Mouse (Mus musculus) limb, embryonic 10.5 days (tissue): Measurements from ENCODE around the gene Med22. TPM values are rescaled to one million over a fixed set of nuclear protein-coding genes. Genes with fewer than 3 reads are reported as not detected.
A peak's percentile ranks its signal among the peaks of the same experiment; 100 is the strongest.

Experiments used
- DNase-seq: peaks from one replicate; pipeline ENCODE4 v3.0.0-alpha.2; 2017; ENCODE audit warnings: low spot score
- H3K27ac ChIP-seq: fragments of 300-500 bp; sonication (generic); 2 replicates; pipeline ENCODE4 v1.5.1; 2016; ENCODE audit warnings: mild to moderate bottlenecking
- H3K27me3 ChIP-seq: fragments of 300-500 bp; sonication (generic); 2 replicates; pipeline ENCODE4 v1.6.1; 2016; ENCODE audit warnings: low read depth, mild to moderate bottlenecking; ENCODE audit not compliant: poor library complexity, severe bottlenecking
- H3K36me3 ChIP-seq: fragments of 300-500 bp; sonication (generic); 2 replicates; pipeline ENCODE4 v1.6.1; 2016; ENCODE audit warnings: mild to moderate bottlenecking, moderate library complexity
- H3K4me1 ChIP-seq: fragments of 300-500 bp; sonication (generic); 2 replicates; pipeline ENCODE4 v1.6.1; 2016
- H3K4me3 ChIP-seq: fragments of 300-500 bp; sonication (generic); 2 replicates; pipeline ENCODE4 v1.5.1; 2016; ENCODE audit warnings: mild to moderate bottlenecking, moderate library complexity
- H3K9me3 ChIP-seq: fragments of 300-500 bp; sonication (generic); replicated peaks from 2 replicates; pipeline ENCODE4 v1.6.1; 2016; ENCODE audit warnings: mild to moderate bottlenecking
- WGBS: fragments of 180-500 bp; shearing (Covaris S2); methylation state at CpG from one replicate; pipeline ENCODE4 v1.1.7; 2016; 5-methylcytosine and 5-hydroxymethylcytosine counted together
- polyA plus RNA-seq: library from polyadenylated mRNA; unstranded; fragments of >200 nt; fragmentation: Nextera tagmentation; extraction: Ambion mirVana; gene quantifications from 2 replicates; pipeline ENCODE4 v1.2.1, GENCODE M21; 2016

Med22 gene
- 79.3 and 82.8 TPM in 2 replicates for polyA plus RNA-seq

GRCm38 (mm10) chr2:26910124-26910993 is at the start of gene Med22, which contains the start of gene Rpl7a:
Gene Med22, minus strand, starts transcription at chr2:26910677.
Gene Rpl7a, plus strand, starts transcription at chr2:26910764.
- Histone ChIP-seq H3K36me3 (peaks cover 74% of the 10 kb centered on the region), H3K27ac (peak within 1 kb of the TSS; percentile 98), H3K27me3 (no peaks in the 10 kb centered on the region), H3K4me1 (peaks cover 37% of the 10 kb centered on the region), H3K4me3 (peak within 1 kb of the TSS; percentile 93), H3K9me3 (no peaks in the 10 kb centered on the region)
- under 1% methylated on average over 74 of the region's 74 CpGs for WGBS
- DNase-seq: peak; percentile 99

- Histone ChIP-seq H3K4me1 (0 out of 2 replicates have a peak, but pooled peaks cover 4% of the 10 kb centered on the region), H3K4me3 (no peak overlapping the region), H3K27ac (no peak overlapping the region), H3K9me3 (no peaks in the 10 kb centered on the region), H3K36me3 (peaks cover 97% of the 10 kb centered on the region), H3K27me3 (no peaks in the 10 kb centered on the region)
- WGBS: 90% methylated on average over 2 of the region's 2 CpGs
- no peak for DNase-seq
Observed at GRCm38 (mm10) chr2:26957488-26957859, 47.0 kb upstream of the Med22 start.

DNA sequence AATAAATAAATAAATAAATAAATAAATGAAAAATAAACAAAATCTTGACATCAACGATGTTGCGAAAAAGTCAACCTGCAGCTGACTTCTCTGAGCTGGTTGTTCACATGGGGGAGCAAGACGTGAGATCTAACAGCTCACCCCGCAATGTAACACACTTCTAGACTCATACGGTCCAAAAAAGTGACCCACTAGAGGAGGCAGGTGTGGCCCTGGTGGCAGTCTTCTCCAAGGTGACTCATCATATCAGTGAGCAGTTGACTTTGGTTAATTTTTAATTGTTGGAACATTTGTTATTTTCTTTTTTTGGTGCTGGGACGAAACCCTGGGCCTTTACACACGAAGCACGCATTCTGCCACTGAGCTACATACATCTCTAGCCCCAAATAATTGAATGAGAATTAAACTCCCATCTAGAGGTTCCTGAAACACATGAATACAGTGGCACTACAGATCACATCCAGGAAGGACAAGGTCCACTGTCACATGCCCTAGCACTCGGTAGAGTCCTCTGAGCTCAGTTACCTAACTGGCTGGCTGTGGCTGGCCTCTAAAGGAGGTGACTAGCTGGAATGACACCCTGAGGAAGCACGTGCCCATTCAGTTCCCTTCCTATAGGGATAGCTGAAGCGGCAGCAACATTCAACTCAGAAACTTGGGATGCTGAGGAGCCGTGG is 46.5 kb upstream of the Med22 start:
- 0 out of 2 replicates have a peak, but pooled peaks cover 3% of the 10 kb centered on the region for H3K4me1 ChIP-seq
- H3K9me3 ChIP-seq: no peaks in the 10 kb centered on the region
- WGBS: 94% methylated on average over 12 of the region's 12 CpGs
- DNase-seq: no peak
- no peak overlapping the region for H3K4me3 ChIP-seq
- H3K27me3 ChIP-seq: no peaks in the 10 kb centered on the region
- H3K36me3 ChIP-seq: peaks cover 97% of the 10 kb centered on the region
- H3K27ac ChIP-seq: no peak overlapping the region

GRCm38 (mm10) chr2:26954735-26955395 is 44.4 kb upstream of the Med22 start:
- WGBS: 86% methylated on average over 2 of the region's 2 CpGs
- H3K4me3 ChIP-seq: no peak overlapping the region
- no peak for DNase-seq
- no peaks in the 10 kb centered on the region for H3K27me3 ChIP-seq
- no peak overlapping the region for H3K27ac ChIP-seq
- peaks cover 97% of the 10 kb centered on the region for H3K36me3 ChIP-seq
- H3K4me1 ChIP-seq: no peaks in the 10 kb centered on the region
- no peaks in the 10 kb centered on the region for H3K9me3 ChIP-seq

DNA sequence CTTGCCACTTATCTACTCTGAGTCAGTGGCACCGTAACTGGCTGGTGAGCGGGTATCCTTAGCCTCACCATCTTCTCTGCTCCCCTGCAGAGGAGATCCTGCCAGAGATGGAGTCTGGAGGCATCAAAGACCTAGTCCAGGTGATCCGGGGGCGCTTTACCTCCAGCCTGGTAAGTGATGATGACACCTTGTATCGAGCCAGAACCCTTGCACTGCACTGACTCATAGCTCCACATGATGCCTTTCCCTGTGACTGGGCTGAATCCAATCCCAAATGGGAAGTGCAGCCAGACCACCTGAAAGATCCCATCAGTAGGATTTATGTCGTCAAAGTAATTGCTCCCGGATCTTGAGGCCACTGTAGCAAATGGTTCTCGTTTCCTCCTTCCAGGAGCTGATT is 42.4 kb upstream of the Med22 start:
- Histone ChIP-seq H3K27ac (no peak overlapping the region), H3K27me3 (no peaks in the 10 kb centered on the region), H3K4me1 (no peaks in the 10 kb centered on the region), H3K9me3 (no peaks in the 10 kb centered on the region), H3K36me3 (peaks cover 99% of the 10 kb centered on the region), H3K4me3 (no peak overlapping the region)
- WGBS: 81% methylated on average over 8 of the region's 8 CpGs
- DNase-seq: no peak

- Histone ChIP-seq H3K27me3 (no peaks in the 10 kb centered on the region), H3K36me3 (peaks cover 94% of the 10 kb centered on the region), H3K4me3 (no peak overlapping the region), H3K9me3 (no peaks in the 10 kb centered on the region), H3K4me1 (no peaks in the 10 kb centered on the region), H3K27ac (no peak overlapping the region)
- no peak for DNase-seq
- 93% methylated on average over 4 of the region's 4 CpGs for WGBS
Observed at GRCm38 (mm10) chr2:26952193-26952592, 41.7 kb upstream of the Med22 start.

DNA sequence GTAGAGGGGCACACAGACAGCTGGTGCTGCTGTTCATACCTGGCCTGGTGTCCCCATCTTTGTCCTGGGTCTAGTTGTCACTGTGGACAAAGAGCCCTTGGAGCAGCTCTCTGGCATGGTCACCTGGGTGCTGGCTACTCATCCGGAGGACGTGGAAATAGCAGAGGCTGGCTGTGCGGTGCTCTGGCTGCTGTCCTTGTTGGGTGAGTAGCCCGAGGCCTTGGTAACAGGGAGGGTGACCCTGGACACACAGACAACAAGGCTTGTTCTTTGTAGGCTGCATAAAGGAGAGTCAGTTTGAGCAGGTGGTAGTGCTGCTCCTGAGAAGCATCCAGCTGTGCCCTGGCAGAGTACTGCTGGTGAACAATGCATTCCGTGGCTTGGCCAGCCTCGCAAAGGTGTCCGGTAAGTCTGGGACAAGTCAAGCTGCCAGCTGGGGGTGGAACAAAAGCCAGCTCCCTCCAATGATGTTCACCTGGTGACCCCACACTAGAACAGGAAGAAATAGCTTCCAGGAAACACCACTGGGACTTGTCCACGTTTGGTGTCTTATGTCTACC is 40.9 kb upstream of the Med22 start:
- 91% methylated on average over 8 of the region's 8 CpGs for WGBS
- Histone ChIP-seq H3K4me1 (no peaks in the 10 kb centered on the region), H3K4me3 (no peak overlapping the region), H3K27me3 (no peaks in the 10 kb centered on the region), H3K27ac (no peak overlapping the region), H3K9me3 (no peaks in the 10 kb centered on the region), H3K36me3 (peaks cover 94% of the 10 kb centered on the region)
- no peak for DNase-seq

DNA sequence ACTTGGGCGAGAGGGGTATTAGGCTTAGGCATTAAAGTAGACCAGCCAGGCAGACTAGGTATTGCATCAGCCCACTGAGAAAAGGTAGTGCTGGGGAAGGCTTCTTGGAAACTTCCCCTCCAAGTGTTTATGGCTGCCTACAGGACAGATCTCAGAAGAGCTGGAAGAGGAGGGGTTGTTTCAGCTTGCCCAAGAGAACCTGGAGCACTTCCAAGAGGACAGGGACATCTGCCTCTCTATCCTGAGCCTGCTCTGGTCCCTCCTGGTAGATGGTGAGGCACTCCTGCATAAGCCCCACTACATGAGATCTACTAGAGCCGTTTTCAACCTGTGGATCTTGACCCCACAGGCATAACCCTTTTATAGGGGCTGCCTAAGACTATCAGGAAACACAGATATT is 39.9 kb upstream of the Med22 start:
- peaks cover 84% of the 10 kb centered on the region for H3K36me3 ChIP-seq
- H3K9me3 ChIP-seq: no peaks in the 10 kb centered on the region
- H3K4me1 ChIP-seq: no peaks in the 10 kb centered on the region
- no peak for DNase-seq
- no peak overlapping the region for H3K4me3 ChIP-seq
- H3K27ac ChIP-seq: no peak overlapping the region
- WGBS: 94% methylated on average over 2 of the region's 2 CpGs
- H3K27me3 ChIP-seq: no peaks in the 10 kb centered on the region

DNA sequence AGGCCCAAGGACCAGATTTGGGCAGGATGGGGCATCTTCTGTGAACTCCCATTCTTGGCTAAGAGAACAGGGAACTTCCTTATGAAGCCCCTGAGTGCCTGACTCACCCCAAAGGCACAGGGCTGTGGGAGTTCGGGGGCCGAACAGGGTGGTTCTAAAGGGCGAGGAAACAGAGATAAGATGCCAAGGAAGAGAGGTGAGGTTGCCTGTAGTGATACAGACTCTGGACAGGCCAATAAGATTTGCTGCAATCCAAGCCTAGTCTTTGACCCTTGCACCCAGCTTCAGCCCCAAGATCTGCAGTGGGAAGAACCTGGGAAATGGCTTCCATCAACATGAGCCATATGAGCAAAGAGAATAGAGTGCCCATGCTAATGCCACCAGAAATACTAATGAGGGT is 32.8 kb upstream of the Med22 start:
- no peaks in the 10 kb centered on the region for H3K27me3 ChIP-seq
- no peak overlapping the region for H3K27ac ChIP-seq
- no peak for DNase-seq
- no peak overlapping the region for H3K4me3 ChIP-seq
- WGBS: 88% methylated on average over 3 of the region's 3 CpGs
- no peaks in the 10 kb centered on the region for H3K4me1 ChIP-seq
- no peaks in the 10 kb centered on the region for H3K9me3 ChIP-seq
- H3K36me3 ChIP-seq: peaks cover 14% of the 10 kb centered on the region

DNA sequence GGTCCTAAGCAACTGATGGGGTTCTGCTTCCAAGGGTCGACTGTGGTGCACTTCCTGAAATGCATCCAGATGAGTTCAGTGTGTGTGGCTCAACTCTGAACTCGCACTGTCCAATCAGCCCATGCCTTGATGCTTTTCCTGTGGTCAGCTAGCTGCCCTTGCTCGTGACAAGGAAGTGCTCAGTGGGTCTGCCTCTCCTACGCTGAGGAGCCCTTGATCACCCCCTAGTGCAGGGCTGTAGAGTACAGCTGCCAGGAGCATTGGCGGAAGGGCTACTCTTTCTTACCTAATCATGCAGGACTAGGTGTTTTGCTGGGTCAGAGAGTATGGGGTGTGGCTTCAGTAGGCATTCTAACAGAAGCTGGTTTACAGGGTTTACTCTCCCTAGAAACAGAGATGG is 31.1 kb upstream of the Med22 start:
- Histone ChIP-seq H3K4me3 (no peak overlapping the region), H3K27me3 (no peaks in the 10 kb centered on the region), H3K9me3 (no peaks in the 10 kb centered on the region), H3K4me1 (no peaks in the 10 kb centered on the region), H3K27ac (no peak overlapping the region), H3K36me3 (peaks cover 1% of the 10 kb centered on the region; the same call in 1 of the 2 replicates)
- DNase-seq: no peak
- WGBS: 49% methylated on average over 5 of the region's 5 CpGs

- H3K4me1 ChIP-seq: peaks cover 26% of the 10 kb centered on the region
Observed at GRCm38 (mm10) chr2:26936425-26936824, 25.9 kb upstream of the Med22 start.

GRCm38 (mm10) chr2:26935286-26935685 is 24.8 kb upstream of the Med22 start:
- H3K27me3 ChIP-seq: no peaks in the 10 kb centered on the region
- WGBS: 88% methylated on average over 2 of the region's 2 CpGs
- H3K36me3 ChIP-seq: peaks cover 19% of the 10 kb centered on the region
- H3K4me1 ChIP-seq: peaks cover 37% of the 10 kb centered on the region
- no peak for DNase-seq
- H3K27ac ChIP-seq: no peak overlapping the region
- no peak overlapping the region for H3K4me3 ChIP-seq
- H3K9me3 ChIP-seq: no peaks in the 10 kb centered on the region

More at GRCm38 (mm10) chr2:26936425-26936824, 25.9 kb upstream of the Med22 start:
- H3K4me3 ChIP-seq: no peak overlapping the region
- 70% methylated on average over 1 of the region's 1 CpGs for WGBS
- no peaks in the 10 kb centered on the region for H3K9me3 ChIP-seq
- H3K27me3 ChIP-seq: no peaks in the 10 kb centered on the region
- H3K27ac ChIP-seq: no peak overlapping the region
- DNase-seq: no peak
- H3K36me3 ChIP-seq: peaks cover 7% of the 10 kb centered on the region
